Mouse (Mus musculus): ENCODE results near the gene Zfp112. TPM values are rescaled to one million over a fixed set of nuclear protein-coding genes. Genes with fewer than 3 reads are reported as not detected.

Zfp112 gene
- polyA plus RNA-seq, 1 experiment from 2014 or later: 9.6 TPM

DNA sequence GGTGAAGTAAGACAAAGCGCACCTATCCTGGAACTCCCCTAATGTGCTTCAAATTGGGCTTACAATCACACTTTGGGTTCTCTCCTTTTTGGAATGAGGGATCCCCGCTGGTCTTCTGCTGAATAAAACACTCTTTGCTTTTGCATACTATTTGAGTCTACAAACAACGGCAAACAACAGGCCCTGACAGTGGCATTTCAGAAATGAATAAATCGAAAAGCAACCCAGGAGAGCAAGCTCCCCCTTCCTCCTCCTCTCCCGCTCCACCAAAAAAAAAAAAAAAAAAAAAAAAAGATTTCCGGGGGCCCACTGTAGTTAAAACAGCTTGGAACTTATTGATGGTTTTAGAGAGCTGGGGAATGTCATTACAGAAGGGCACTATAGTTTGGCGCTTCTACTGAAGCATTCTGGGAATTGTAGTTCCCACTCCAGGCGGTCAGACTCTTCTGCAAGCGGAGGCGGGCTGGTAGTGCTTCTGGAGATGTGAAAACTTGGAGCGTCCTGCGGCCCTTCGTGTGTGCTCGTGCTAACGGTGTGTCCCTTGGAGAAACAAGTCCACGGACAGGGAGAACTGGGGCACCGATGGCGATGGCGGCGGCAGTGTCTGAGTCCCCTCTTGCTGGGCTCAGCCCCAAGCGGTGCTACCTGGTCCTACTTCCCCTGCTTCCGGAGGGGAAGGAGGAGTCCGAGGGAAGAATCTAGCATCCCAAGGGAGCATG lies 62.7 kb downstream of the Zfp112 start, which contains the start of gene Zfp114:
Zfp114 (plus strand) TSS at position 443 of the 719 bp plus-strand sequence.
- Histone ChIP-seq H3K36me3 (ENCODE audit: control insufficient read depth, insufficient read depth, low read length) (no peaks in the 10 kb centered on the region), H3K4me1 (ENCODE audit: control insufficient read depth, insufficient read depth, low read depth, low read length) (no peaks in the 10 kb centered on the region; the same call in 1 of the 2 replicates), H3K9ac (ENCODE audit: low read depth, low read length) (peak within 1 kb of the TSS; percentile 63), H3K9me3 (ENCODE audit: control insufficient read depth, low read length) (no peaks in the 10 kb centered on the region), H3K27ac (ENCODE audit: low read depth, low read length) (peak within 1 kb of the TSS; percentile 78), H3K4me2 (ENCODE audit: low read length) (peak within 1 kb of the TSS; percentile 56), H3K27me3 (replicated peaks; ENCODE audit: control insufficient read depth, insufficient read depth, low read length) (no peaks in the 10 kb centered on the region), H3K4me3 (ENCODE audit: low read length) (peak within 1 kb of the TSS; percentile 52)
- 13% methylated on average over 23 of the region's 23 CpGs for WGBS
- ATAC-seq: peak; percentile 95

DNA sequence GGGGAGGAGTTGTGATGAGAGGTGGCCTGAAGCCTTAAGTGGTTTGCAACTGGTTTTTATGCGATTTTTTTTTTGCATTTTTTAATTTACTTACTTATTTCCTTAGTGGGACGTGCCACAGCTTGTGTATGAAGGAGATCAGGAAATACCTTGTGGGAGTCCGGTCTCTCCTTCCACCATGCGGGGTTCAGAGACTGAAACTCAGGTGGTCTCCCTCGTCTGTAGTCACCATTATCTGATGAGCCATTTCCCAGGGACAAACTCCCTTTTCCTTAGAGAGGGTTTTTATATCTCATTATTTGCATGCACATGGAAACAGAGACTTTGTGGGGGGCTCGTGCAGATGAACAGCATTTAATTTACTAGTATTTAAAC lies 63.2 kb downstream of the Zfp112 start:
- Histone ChIP-seq H3K9me3 (ENCODE audit: control insufficient read depth, low read length) (no peaks in the 10 kb centered on the region), H3K36me3 (ENCODE audit: control insufficient read depth, insufficient read depth, low read length) (no peaks in the 10 kb centered on the region), H3K27ac (ENCODE audit: low read depth, low read length) (peak overlapping the region; percentile 78; the same call in 1 of the 2 replicates), H3K4me1 (ENCODE audit: control insufficient read depth, insufficient read depth, low read depth, low read length) (no peaks in the 10 kb centered on the region; the same call in 1 of the 2 replicates), H3K27me3 (replicated peaks; ENCODE audit: control insufficient read depth, insufficient read depth, low read length) (no peaks in the 10 kb centered on the region), H3K9ac (ENCODE audit: low read depth, low read length) (peak overlapping the region; percentile 63), H3K4me2 (ENCODE audit: low read length) (peak overlapping the region; percentile 56), H3K4me3 (ENCODE audit: low read length) (peak overlapping the region; percentile 52)
- ATAC-seq: no peak
- 64% methylated on average over 6 of the region's 6 CpGs for WGBS

Other genes with a start within 250 kb of the Zfp112 start
- gene Vmn1r177, start 245.9 kb upstream of the Zfp112 start, polyA plus RNA-seq (2015; fragmentation: Nextera tagmentation; extraction: Ambion mirVana): not detected in 2 replicates
- not detected in 2 replicates for gene Vmn1r178, start 220.3 kb upstream of the Zfp112 start, polyA plus RNA-seq (2015; fragmentation: Nextera tagmentation; extraction: Ambion mirVana)
- not detected in 2 replicates for gene Vmn1r179, start 185.3 kb upstream of the Zfp112 start, polyA plus RNA-seq (2015; fragmentation: Nextera tagmentation; extraction: Ambion mirVana)
- gene Vmn1r180, start 161.7 kb upstream of the Zfp112 start, polyA plus RNA-seq (2015; fragmentation: Nextera tagmentation; extraction: Ambion mirVana): not detected in 2 replicates
- gene Vmn1r181, start 137.7 kb upstream of the Zfp112 start, polyA plus RNA-seq (2015; fragmentation: Nextera tagmentation; extraction: Ambion mirVana): not detected in 2 replicates
- gene V1rd19, start 110.6 kb upstream of the Zfp112 start, polyA plus RNA-seq (2015; fragmentation: Nextera tagmentation; extraction: Ambion mirVana): not detected in 2 replicates
- gene Vmn1r183, start 59.1 kb upstream of the Zfp112 start, polyA plus RNA-seq (2015; fragmentation: Nextera tagmentation; extraction: Ambion mirVana): not detected in 2 replicates
- gene Zfp180, start 30.4 kb upstream of the Zfp112 start, polyA plus RNA-seq (2015; fragmentation: Nextera tagmentation; extraction: Ambion mirVana): 32.1 and 37.8 TPM in 2 replicates
- 23.6 and 25.0 TPM in 2 replicates for gene Zfp235, start 21.9 kb downstream of the Zfp112 start, polyA plus RNA-seq (2015; fragmentation: Nextera tagmentation; extraction: Ambion mirVana)
- 4.2 and 4.6 TPM in 2 replicates for gene Zfp114, start 62.7 kb downstream of the Zfp112 start, polyA plus RNA-seq (2015; fragmentation: Nextera tagmentation; extraction: Ambion mirVana)
- gene Zfp111, start 99.1 kb downstream of the Zfp112 start, polyA plus RNA-seq (2015; fragmentation: Nextera tagmentation; extraction: Ambion mirVana): 4.2 and 4.5 TPM in 2 replicates
- 4.2 and 4.9 TPM in 2 replicates for gene Zfp109, start 125.2 kb downstream of the Zfp112 start, polyA plus RNA-seq (2015; fragmentation: Nextera tagmentation; extraction: Ambion mirVana)
- gene Zfp108, start 142.5 kb downstream of the Zfp112 start, polyA plus RNA-seq (2015; fragmentation: Nextera tagmentation; extraction: Ambion mirVana): 5.7 and 6.1 TPM in 2 replicates
- 6.4 and 8.2 TPM in 2 replicates for gene Zfp93, start 158.1 kb downstream of the Zfp112 start, polyA plus RNA-seq (2015; fragmentation: Nextera tagmentation; extraction: Ambion mirVana)
- gene Zfp61, start 188.9 kb downstream of the Zfp112 start, polyA plus RNA-seq (2015; fragmentation: Nextera tagmentation; extraction: Ambion mirVana): 41.4 and 42.1 TPM in 2 replicates
- gene Zfp94, start 204.4 kb downstream of the Zfp112 start, polyA plus RNA-seq (2015; fragmentation: Nextera tagmentation; extraction: Ambion mirVana): 19.2 and 19.8 TPM in 2 replicates
- 0.25 and 0.44 TPM in 2 replicates for gene Tescl, start 221.6 kb downstream of the Zfp112 start, polyA plus RNA-seq (2015; fragmentation: Nextera tagmentation; extraction: Ambion mirVana)
- not detected in 2 replicates for gene Lypd5, start 236.9 kb downstream of the Zfp112 start, polyA plus RNA-seq (2015; fragmentation: Nextera tagmentation; extraction: Ambion mirVana)